Mouse (Mus musculus): ENCODE measurements at regions not wholly inside any gene's neighbourhood (a gene's known extent, or its start where the extent isn't known, plus 50 kb on each side); places are given as distances from the start of the nearest gene placed in this dataset.

DNA sequence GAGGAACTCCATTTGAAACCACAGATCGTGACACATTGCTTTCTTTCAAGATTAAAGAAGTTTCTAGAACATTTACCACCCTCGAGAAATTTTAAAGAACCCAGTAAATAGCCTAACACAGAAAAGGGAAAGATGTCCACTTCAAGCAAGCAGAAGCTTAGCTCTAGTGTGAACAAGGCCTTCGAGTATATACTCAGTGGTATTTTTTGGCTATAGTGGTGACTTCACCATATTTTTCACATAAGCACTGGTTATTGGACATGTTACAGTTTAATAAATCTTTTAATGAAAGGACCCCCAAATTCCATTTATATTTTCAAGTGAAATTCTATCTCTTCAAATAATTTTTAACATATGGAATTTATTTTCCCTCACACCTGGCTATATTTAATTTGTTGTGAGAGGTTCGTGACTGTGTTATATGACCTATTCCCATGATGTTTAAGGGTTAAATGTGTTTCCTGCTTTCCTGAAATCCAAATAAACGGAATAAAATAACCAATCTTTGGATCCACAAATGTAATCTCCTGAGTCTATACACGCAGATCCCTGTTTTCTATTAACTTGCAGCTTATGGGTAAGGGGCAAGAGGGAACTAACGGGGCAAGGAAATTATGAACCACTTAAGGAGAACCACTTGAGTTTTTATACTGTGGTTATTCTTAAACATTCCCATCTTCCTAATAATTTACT, 60.6 kb upstream of the Tas2r134 start:
- DNase-seq = no peak
- Histone ChIP-seq H3K4me3 (replicated peaks; ENCODE audit: insufficient read depth, low read depth, low read length) (no peak overlapping the region), H3K27ac (ENCODE audit: insufficient read depth, low read length) (no peak overlapping the region), H3K27me3 (ENCODE audit: control insufficient read depth, insufficient read depth, low read length) (no peaks in the 10 kb centered on the region), H3K4me1 (ENCODE audit: control insufficient read depth, insufficient read depth, low read length) (no peaks in the 10 kb centered on the region)
- 90% methylated on average over 7 of the region's 7 CpGs for WGBS
- TF ChIP-seq POLR2A (IDR thresholded peaks at IDR 0.05; ENCODE audit: borderline replicate concordance, insufficient read depth, low read length) = no peak
- no peak for TF ChIP-seq CTCF (IDR thresholded peaks at IDR 0.05; ENCODE audit: borderline replicate concordance, insufficient read depth, low read depth, low read length)

DNA sequence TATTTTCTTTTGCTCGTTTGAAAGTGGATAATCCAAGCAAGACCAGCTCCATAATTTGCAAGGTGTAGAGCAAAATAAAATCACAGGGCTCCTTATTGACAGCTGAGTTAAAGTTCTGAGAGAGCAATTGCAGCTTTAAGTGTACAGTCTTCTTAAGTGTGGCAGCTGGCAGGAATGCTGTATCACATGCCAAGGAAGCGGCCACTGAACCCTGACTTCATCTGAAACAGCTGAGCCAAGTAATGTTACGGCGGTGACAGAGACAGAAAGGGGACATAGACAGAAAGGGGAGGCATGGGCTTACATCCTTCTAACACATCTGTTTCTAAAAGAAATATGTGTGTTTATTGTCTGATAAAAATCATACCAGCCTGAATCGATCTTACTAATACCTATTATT, 63.4 kb upstream of the Tas2r134 start:
- TF ChIP-seq POLR2A (IDR thresholded peaks at IDR 0.05; ENCODE audit: borderline replicate concordance, insufficient read depth, low read length) (no peak), CTCF (IDR thresholded peaks at IDR 0.05; ENCODE audit: borderline replicate concordance, insufficient read depth, low read depth, low read length) (no peak)
- WGBS = 46% methylated on average over 5 of the region's 5 CpGs
- no peak for DNase-seq

DNA sequence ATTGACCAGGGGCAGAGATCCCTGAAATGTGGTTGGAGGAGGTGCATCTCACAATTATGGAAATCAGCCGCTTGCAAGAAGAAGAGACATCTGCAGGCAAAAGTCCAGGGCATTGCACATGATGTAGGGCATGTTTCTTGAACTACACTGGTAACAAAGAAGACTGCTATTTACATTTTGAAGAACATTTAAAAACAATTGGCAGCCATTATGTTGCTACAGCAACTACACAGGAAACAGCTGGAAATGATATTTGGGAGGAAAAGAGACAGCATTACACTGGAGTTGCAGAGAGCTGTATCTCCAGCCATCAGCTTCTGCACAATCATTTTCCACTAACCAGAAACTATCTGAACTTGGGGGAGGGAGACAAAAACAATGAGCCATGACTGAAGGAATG, 64.1 kb upstream of the Tas2r134 start:
- Histone ChIP-seq H3K4me3 (replicated peaks; ENCODE audit: insufficient read depth, low read depth, low read length) (no peak overlapping the region), H3K27ac (ENCODE audit: insufficient read depth, low read length) (no peak overlapping the region), H3K27me3 (ENCODE audit: control insufficient read depth, insufficient read depth, low read length) (no peaks in the 10 kb centered on the region), H3K4me1 (ENCODE audit: control insufficient read depth, insufficient read depth, low read length) (no peaks in the 10 kb centered on the region)
- no peak for DNase-seq
- TF ChIP-seq CTCF (IDR thresholded peaks at IDR 0.05; ENCODE audit: borderline replicate concordance, insufficient read depth, low read depth, low read length) = no peak
- no peak for TF ChIP-seq POLR2A (IDR thresholded peaks at IDR 0.05; ENCODE audit: borderline replicate concordance, insufficient read depth, low read length)
- WGBS = 65% methylated on average over 1 of the region's 1 CpGs

More for the DNA sequence above, 63.4 kb upstream of the Tas2r134 start:
- H3K4me3 ChIP-seq (replicated peaks; ENCODE audit: insufficient read depth, low read depth, low read length) = no peak overlapping the region
- no peaks in the 10 kb centered on the region for H3K27me3 ChIP-seq (ENCODE audit: control insufficient read depth, insufficient read depth, low read length)
- no peaks in the 10 kb centered on the region for H3K4me1 ChIP-seq (ENCODE audit: control insufficient read depth, insufficient read depth, low read length)
- H3K27ac ChIP-seq (ENCODE audit: insufficient read depth, low read length) = no peak overlapping the region

DNA sequence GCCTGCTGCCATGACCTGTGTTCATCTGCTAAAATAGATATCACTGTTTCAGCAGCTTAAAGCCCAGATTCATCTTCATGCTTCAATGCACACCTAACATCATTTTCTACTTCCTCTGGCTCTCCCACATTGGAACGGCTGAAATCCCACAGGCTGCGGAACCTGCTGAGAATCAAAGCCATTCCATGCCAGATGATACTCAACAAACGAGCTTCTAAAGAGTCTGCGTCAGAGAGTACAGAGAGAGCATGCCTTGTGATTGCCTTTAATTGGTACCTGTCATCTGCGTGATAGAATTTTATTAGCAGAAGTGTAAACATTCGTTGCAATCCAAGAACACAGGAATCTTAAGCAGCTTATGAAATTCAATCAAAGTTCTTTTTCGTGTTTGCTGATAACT, 76.4 kb upstream of the Tas2r134 start:
- TF ChIP-seq POLR2A (IDR thresholded peaks at IDR 0.05; ENCODE audit: borderline replicate concordance, insufficient read depth, low read length) = no peak
- TF ChIP-seq CTCF (IDR thresholded peaks at IDR 0.05; ENCODE audit: borderline replicate concordance, insufficient read depth, low read depth, low read length) = no peak
- no peaks in the 10 kb centered on the region for H3K27me3 ChIP-seq (ENCODE audit: control insufficient read depth, insufficient read depth, low read length)
- DNase-seq = no peak
- no peak overlapping the region for H3K4me3 ChIP-seq (replicated peaks; ENCODE audit: insufficient read depth, low read depth, low read length)
- no peaks in the 10 kb centered on the region for H3K4me1 ChIP-seq (ENCODE audit: control insufficient read depth, insufficient read depth, low read length)
- H3K27ac ChIP-seq (ENCODE audit: insufficient read depth, low read length) = no peak overlapping the region
- WGBS = 29% methylated on average over 7 of the region's 7 CpGs

DNA sequence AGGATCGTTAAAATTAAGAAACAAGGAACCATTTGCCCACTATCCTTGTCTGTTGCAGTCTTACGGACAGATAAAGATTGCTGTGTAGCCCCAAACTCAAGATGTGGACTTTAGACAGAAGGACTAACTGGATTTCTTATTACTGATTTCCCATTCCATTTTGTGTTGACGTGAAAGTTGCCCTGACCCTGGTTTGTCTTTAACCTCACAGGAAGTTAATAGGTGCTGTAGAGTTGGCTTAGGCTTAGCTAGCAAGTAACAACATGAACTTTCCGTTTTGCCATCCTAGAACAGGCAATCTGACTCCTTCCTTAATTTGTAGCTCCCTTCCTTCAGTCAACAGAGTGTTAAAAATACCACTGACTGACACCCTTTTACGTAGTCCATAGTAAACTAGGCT, 78.2 kb upstream of the Tas2r134 start:
- Histone ChIP-seq H3K4me3 (replicated peaks; ENCODE audit: insufficient read depth, low read depth, low read length) (no peak overlapping the region), H3K4me1 (ENCODE audit: control insufficient read depth, insufficient read depth, low read length) (no peaks in the 10 kb centered on the region), H3K27ac (ENCODE audit: insufficient read depth, low read length) (no peak overlapping the region), H3K27me3 (ENCODE audit: control insufficient read depth, insufficient read depth, low read length) (no peaks in the 10 kb centered on the region)
- WGBS = 96% methylated on average over 5 of the region's 5 CpGs
- no peak for DNase-seq
- TF ChIP-seq CTCF (IDR thresholded peaks at IDR 0.05; ENCODE audit: borderline replicate concordance, insufficient read depth, low read depth, low read length) (no peak), POLR2A (IDR thresholded peaks at IDR 0.05; ENCODE audit: borderline replicate concordance, insufficient read depth, low read length) (no peak)

DNA sequence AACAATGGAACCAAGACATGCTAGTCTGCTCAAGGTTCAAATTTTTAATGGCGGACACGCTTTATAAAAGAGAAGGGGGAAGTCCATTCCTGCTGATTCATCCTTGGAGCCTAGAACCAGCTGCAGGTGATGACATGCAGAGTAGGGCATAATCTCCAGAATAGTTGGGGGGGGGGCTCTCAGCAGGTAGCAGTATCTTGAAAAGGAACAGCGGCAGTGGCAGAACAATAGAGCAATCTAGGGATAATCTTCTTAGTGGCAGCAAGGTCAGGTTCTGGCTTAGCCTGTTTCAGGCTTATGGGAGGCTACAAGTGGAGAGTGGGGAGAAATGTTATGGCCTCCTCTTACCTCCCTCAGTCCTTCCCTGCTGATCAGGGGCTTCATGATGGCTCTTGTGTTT, 81.1 kb upstream of the Tas2r134 start:
- no peak for TF ChIP-seq CTCF (IDR thresholded peaks at IDR 0.05; ENCODE audit: borderline replicate concordance, insufficient read depth, low read depth, low read length)
- TF ChIP-seq POLR2A (IDR thresholded peaks at IDR 0.05; ENCODE audit: borderline replicate concordance, insufficient read depth, low read length) = no peak
- DNase-seq = no peak
- no peaks in the 10 kb centered on the region for H3K27me3 ChIP-seq (ENCODE audit: control insufficient read depth, insufficient read depth, low read length)
- H3K4me1 ChIP-seq (ENCODE audit: control insufficient read depth, insufficient read depth, low read length) = no peaks in the 10 kb centered on the region
- no peak overlapping the region for H3K4me3 ChIP-seq (replicated peaks; ENCODE audit: insufficient read depth, low read depth, low read length)
- H3K27ac ChIP-seq (ENCODE audit: insufficient read depth, low read length) = no peak overlapping the region
- 78% methylated on average over 3 of the region's 3 CpGs for WGBS

DNA sequence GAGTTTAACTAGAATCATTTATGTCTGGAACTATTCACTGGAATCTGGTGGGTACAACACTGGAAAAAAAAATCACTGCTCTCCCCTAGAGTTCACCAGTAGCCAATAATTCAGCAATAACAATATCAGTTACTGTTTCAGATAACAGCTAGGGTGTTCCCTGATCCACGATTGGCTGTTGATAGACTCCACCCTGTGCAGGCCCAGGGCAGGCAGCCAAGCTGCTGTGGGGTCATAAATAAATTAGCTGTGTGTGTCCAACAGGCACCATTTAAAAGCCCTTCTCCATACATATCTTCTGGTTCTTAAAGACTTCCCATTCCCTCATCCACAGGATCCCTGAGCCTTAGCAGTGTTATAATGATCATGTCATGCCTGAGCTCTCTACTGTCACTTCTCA, 83.4 kb upstream of the Tas2r134 start:
- no peak for TF ChIP-seq POLR2A (IDR thresholded peaks at IDR 0.05; ENCODE audit: borderline replicate concordance, insufficient read depth, low read length)
- TF ChIP-seq CTCF (IDR thresholded peaks at IDR 0.05; ENCODE audit: borderline replicate concordance, insufficient read depth, low read depth, low read length) = no peak
- 70% methylated on average over 1 of the region's 1 CpGs for whole genome bisulfite sequencing

DNA sequence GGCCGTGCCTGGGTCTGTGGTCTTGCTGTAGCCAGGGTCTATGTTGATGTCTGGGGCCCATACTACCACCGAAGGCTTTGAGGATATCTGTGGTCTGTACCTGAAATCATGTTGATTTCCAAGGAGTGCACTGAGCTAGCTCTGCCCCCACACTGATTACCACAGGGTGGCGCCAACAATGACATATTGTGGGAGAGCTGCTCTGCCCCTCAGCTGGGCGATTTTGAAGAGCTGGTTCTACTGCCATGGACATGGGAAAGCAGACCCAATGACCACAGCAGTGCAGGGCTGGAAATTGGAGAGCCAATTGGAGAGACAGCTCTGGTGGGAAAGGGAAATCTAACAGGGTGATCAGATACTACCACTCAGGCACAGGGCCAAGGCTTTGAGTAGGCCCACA, 85.0 kb upstream of the Tas2r134 start:
- peak in 1 of 2 experiments; percentile 9 for DNase-seq
- no peak for TF ChIP-seq POLR2A (IDR thresholded peaks at IDR 0.05; ENCODE audit: borderline replicate concordance, insufficient read depth, low read length)
- peak; percentile 26; the same call in 1 of the 2 replicates for TF ChIP-seq CTCF (IDR thresholded peaks at IDR 0.05; ENCODE audit: borderline replicate concordance, insufficient read depth, low read depth, low read length)
- Histone ChIP-seq H3K27me3 (ENCODE audit: control insufficient read depth, insufficient read depth, low read length) (no peaks in the 10 kb centered on the region), H3K4me3 (replicated peaks; ENCODE audit: insufficient read depth, low read depth, low read length) (no peak overlapping the region), H3K4me1 (ENCODE audit: control insufficient read depth, insufficient read depth, low read length) (no peaks in the 10 kb centered on the region), H3K27ac (ENCODE audit: insufficient read depth, low read length) (no peak overlapping the region)
- 82% methylated on average over 4 of the region's 4 CpGs for WGBS

More for the DNA sequence above, 83.4 kb upstream of the Tas2r134 start:
- no peaks in the 10 kb centered on the region for H3K4me1 ChIP-seq (ENCODE audit: control insufficient read depth, insufficient read depth, low read length)
- DNase-seq = no peak
- no peaks in the 10 kb centered on the region for H3K27me3 ChIP-seq (ENCODE audit: control insufficient read depth, insufficient read depth, low read length)
- no peak overlapping the region for H3K4me3 ChIP-seq (replicated peaks; ENCODE audit: insufficient read depth, low read depth, low read length)
- no peak overlapping the region for H3K27ac ChIP-seq (ENCODE audit: insufficient read depth, low read length)
